Mouse (Mus musculus) central nervous system, embryonic 11.5 days (tissue): ENCODE measurements around the gene Kif2c. TPM values are rescaled to one million over a fixed set of nuclear protein-coding genes. Genes with fewer than 3 reads are reported as not detected.

Experiments
- polyA plus RNA-seq: library from polyadenylated mRNA; depleted of rRNA; stranded (reverse); fragments of >200 nt; gene quantifications from 2 replicates; pipeline ENCODE4 v1.2.3, GENCODE M21; 2012; rRNA removed

Kif2c gene
- polyA plus RNA-seq = 66.2 and 72.0 TPM in 2 replicates

GRCm38 (mm10) chr4:117181863-117182758, at the start of gene Kif2c:
Gene Kif2c (minus strand): TSS chr4:117182639.

GRCm38 (mm10) chr4:117155792-117156355, 26.6 kb downstream of the Kif2c start, which contains the start of gene Rps8:
Gene Rps8 (minus strand): TSS chr4:117156243.

GRCm38 (mm10) chr4:117133817-117134600, 48.4 kb downstream of the Kif2c start, which contains the start of gene Plk3:
Gene Plk3 (minus strand): TSS chr4:117133963.

GRCm38 (mm10) chr4:117126675-117127290, 55.7 kb downstream of the Kif2c start, which contains the start of gene Tctex1d4:
Gene Tctex1d4 (plus strand): TSS chr4:117126794.

GRCm38 (mm10) chr4:117125348-117125909, 57.0 kb downstream of the Kif2c start, which contains the start of gene Btbd19:
Gene Btbd19 (minus strand): TSS chr4:117125725.

Other genes with a start within 250 kb of the Kif2c start
- 110 and 144 TPM in 2 replicates for gene Urod, start 188.2 kb downstream of the Kif2c start, polyA plus RNA-seq
- gene Hectd3, start 187.3 kb downstream of the Kif2c start, polyA plus RNA-seq = 19.0 and 23.6 TPM in 2 replicates
- gene Eif2b3, start 163.2 kb downstream of the Kif2c start, polyA plus RNA-seq = 32.6 and 34.8 TPM in 2 replicates
- gene Ptch2, start 86.6 kb downstream of the Kif2c start, polyA plus RNA-seq = 7.6 and 11.2 TPM in 2 replicates
- 7.0 and 7.2 TPM in 2 replicates for gene Btbd19, start 56.9 kb downstream of the Kif2c start, polyA plus RNA-seq
- gene Tctex1d4, start 55.8 kb downstream of the Kif2c start, polyA plus RNA-seq = 0.12 TPM in 1 of 2 replicates, not detected in the other
- 19.4 and 24.6 TPM in 2 replicates for gene Plk3, start 48.7 kb downstream of the Kif2c start, polyA plus RNA-seq
- 1,842 and 2,075 TPM in 2 replicates for gene Rps8, start 26.4 kb downstream of the Kif2c start, polyA plus RNA-seq
- gene Tmem53, start 69.3 kb upstream of the Kif2c start, polyA plus RNA-seq = 3.4 and 6.9 TPM in 2 replicates
- 0.38 and 0.40 TPM in 2 replicates for gene Armh1, start 69.5 kb upstream of the Kif2c start, polyA plus RNA-seq